Mouse (Mus musculus) frontal cortex, adult (tissue): ENCODE results near the gene Msto1.
"Not testable (repeated sequence)": the region's sequence is repeated elsewhere in the genome, so short reads cannot be mapped to it uniquely, and the experiment has no call there.

Experiments used
- ATAC-seq: cut with Nextera tagmentation; 2 replicates; pipeline ENCODE4 v1.9.2; 2017; ENCODE audit warnings: mild to moderate bottlenecking, moderate library complexity, mixed read lengths; ENCODE audit not compliant: low TSS enrichment

Gene Msto1

GRCm38 (mm10) chr3:88913511-88914383 lies at the start of gene Msto1:
TSS of gene Msto1 (minus strand) at chr3:88913999.
- peak; percentile 98 for ATAC-seq

- ATAC-seq, result not testable (repeated sequence)
Measured at GRCm38 (mm10) chr3:88963211-88963610, 49.4 kb upstream of the Msto1 start.

GRCm38 (mm10) chr3:88953736-88954135 lies 39.9 kb upstream of the Msto1 start:
- no peak for ATAC-seq

DNA sequence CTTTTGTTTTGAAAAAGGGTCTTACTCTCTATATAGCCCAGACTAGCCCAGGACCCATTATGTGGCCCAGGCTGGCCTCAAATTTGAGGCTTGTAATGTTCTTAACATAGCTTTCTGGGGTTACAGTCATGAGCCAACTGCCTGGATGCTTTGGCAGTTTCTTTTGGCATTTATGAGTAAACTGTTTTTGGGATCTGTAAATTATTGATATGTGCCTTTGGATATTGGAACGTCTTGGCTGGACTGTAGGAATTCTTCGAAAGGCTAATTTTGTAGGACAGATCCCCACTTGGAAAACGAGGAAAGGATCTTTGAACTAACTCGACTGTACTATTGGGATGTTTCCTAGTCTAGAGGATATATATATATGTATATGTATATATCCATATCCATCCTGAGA lies 39.4 kb upstream of the Msto1 start:
- ATAC-seq, result no peak

DNA sequence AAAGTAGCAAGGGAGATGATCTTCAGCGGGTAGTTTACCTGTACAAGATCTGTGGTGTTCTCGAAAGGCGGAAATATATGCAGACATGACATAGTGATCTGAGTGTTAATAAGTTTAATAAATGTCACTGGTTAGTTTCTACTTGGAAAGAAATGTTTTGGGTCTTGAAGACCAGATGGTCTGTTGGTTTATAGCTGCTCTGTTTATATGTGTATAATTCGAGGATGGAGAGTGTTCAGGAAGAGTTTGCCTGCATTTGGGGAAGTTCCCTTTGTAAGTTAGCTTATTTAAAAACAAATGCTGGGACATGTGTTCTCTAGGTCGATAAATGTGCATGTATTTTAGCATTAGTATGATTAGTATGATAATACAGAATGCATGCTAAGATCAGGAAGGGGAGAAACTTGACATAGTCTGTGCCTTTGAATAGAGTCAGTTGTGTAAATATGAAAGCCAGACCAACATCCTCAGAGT lies 37.6 kb upstream of the Msto1 start:
- no peak for ATAC-seq

DNA sequence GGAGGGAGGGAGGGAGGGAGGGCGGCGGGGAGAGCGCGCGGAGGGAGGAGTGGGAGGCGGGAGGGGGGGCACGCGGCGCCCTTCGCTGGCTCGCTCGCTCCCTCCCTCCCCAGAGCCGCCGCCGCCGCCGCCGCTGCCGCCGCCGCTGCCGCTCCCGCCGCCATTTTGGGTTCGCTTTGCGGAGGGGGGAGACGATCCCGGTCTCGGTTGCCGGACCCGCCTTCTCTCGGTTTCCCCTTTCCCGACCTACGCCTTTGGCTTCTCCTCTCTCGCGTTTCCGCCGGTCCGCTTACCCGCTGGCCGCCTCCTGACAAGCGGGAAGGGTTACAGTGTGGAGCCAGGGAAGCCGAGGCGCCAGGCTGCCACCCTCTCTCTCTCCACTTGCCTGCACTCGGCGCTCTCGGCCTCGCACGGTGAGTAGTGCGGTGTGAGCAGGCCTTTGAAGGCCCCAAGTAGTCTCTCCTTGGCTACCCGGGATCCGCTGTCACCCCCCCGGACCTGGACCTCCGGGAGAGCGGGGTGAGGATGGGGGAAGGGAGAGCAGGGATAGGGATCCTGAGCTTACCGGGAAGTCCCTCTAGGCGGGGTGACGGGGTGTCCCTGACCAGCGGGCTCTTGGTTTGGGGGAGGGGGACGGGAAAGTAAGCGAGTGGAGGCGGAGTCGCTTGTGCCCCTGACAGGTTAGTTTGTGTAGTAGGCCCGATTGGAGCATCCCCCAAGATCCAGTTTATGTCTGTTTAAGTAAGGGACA lies 37.0 kb upstream of the Msto1 start, which contains the start of the genes Ash1l and Dap3:
Gene Ash1l, plus strand, starts transcription at position 47 of the 751 bp plus-strand sequence.
Gene Dap3, minus strand, starts transcription at position 606 of the 751 bp plus-strand sequence.
- ATAC-seq, result peak; percentile 78

DNA sequence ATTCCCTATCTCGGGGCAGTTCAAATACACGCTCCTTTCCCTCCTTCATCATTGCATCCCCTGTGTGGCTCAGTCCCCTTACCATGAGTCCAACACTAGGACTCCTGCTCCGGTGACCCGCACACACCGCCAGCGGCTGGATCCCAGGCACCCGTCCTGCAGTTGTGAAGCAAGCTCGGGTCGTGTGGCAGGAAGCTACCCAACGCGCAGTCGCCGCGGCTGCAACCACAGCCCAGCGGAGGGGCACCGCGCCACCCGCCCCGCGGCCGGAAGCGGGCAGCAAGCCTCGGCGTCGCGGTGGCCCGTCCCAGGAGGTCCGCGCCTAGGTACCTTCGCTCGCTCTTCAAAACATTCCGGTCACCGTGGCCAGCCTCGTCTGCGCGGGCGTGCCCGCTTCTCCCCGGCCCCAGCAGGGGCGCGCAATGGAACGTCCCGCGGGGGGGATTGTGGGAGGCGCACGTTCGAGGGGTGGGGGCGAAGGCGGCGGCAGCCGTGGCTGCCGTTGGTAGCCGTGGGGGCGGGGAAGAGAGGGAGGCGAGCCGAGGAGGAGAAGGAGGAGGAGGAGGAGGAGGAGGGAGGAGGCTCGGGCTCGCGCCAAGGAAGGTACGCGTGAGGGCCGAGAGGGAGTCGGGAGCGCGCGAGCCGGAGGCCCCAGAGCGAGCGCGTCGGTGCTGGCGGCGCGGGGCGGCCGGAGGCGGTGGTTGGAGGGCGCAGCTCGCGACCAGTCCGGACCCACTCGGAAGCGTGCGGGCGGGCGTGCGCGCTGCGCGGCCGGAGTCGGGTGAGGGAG lies 36.2 kb upstream of the Msto1 start:
- peak; percentile 81 for ATAC-seq

DNA sequence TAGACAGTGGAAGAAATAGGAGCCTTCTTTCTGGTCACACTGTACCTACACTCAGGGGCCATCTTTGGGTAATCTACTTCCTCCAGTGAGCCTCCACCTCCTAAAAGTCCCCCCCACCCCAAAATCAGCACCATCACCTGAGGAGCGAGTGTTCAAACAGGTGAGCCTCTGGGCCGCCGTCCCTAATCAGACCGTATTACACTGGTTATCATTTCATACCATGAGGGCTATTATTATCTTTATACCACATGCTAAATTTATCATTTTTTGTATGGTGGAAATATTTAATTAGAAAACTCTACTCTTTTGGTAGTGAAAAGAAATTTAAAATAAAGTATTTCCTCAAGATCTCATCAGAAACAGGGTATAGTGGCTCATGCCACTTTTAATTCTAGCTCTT lies 30.3 kb upstream of the Msto1 start:
- ATAC-seq, result no peak

GRCm38 (mm10) chr3:88942316-88942880 lies 28.6 kb upstream of the Msto1 start:
- no peak for ATAC-seq

- ATAC-seq, result no peak
Measured at GRCm38 (mm10) chr3:88939749-88940148, 25.9 kb upstream of the Msto1 start.

GRCm38 (mm10) chr3:88939071-88939470 lies 25.3 kb upstream of the Msto1 start:
- no peak for ATAC-seq

DNA sequence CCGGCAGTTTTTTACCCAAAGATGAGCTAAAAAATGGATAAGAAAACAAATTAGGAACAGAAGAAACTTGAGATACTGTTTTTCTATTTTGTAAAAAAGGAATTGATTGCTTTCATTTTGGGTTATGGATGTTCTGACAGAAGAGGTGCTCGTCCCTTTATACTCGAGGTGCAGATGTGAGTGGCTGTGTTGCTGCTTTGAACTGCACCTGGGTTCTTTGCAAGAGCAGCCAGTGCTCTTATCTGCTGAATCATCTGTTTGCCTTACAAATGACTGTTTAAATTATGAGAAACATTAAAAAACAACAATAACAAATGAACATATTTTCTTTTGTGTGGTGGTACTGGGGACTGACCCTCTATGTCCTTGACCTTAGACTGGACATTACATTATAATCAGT lies 15.7 kb upstream of the Msto1 start:
- ATAC-seq, result no peak

- no peak for ATAC-seq
Measured at GRCm38 (mm10) chr3:88925651-88926050, 11.9 kb upstream of the Msto1 start.

DNA sequence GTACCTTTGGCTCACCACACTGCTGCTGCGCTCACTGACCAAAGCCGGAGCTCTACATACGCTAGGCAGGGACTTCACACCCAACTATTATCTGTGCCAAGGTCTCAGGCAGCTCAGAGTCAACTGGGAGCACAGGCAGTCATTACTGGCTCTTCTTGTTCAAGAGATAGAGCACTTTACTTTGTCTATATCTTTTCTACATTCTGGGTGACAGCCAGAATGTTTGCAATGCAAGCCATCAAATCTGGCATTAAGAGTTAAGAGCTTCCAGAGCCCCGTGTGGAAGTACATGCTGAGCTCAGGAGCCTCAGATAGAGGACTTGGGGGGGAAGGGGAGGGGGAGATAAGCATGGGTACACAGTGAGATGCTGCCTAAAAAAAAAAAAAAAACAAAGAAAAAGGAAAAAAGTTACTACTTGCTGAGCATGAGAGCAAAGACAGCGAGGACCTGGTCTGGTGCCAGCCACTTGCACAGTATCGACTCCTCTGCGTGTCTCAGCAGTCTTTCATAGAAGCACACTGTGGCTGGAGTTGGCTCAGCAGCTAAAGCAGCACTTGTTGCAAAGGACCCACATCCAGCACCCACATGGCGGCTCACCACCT lies 10.3 kb upstream of the Msto1 start:
- ATAC-seq, result no peak

- no peak for ATAC-seq
Measured at GRCm38 (mm10) chr3:88921411-88921810, 7.6 kb upstream of the Msto1 start.

GRCm38 (mm10) chr3:88918981-88919380 lies 5.2 kb upstream of the Msto1 start:
- ATAC-seq, result no peak

DNA sequence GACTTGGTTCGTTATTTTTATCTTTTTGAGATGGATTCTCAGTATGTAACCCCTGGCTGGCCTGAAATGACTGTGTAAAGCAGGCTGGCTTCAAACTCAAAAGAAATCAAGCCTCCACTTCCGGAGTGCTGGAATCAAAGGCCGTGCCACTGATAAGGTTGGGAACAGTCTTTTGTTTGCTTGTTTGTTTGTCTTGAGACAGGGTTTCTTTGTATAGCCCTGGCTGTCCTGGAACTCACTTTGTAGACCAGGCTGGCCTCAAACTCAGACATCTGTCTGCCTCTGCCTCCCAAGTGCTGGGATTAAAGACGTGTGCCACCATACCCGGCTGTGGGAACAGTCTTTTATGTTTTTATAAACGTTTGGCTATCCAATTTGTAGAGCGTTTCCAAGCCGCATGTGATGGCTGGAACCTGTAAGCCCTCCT lies 598 bp upstream of the Msto1 start:
- no peak; the same call in 1 of the 2 replicates for ATAC-seq

GRCm38 (mm10) chr3:88912585-88912984 lies 1.2 kb downstream of the Msto1 start:
- ATAC-seq, result no peak

DNA sequence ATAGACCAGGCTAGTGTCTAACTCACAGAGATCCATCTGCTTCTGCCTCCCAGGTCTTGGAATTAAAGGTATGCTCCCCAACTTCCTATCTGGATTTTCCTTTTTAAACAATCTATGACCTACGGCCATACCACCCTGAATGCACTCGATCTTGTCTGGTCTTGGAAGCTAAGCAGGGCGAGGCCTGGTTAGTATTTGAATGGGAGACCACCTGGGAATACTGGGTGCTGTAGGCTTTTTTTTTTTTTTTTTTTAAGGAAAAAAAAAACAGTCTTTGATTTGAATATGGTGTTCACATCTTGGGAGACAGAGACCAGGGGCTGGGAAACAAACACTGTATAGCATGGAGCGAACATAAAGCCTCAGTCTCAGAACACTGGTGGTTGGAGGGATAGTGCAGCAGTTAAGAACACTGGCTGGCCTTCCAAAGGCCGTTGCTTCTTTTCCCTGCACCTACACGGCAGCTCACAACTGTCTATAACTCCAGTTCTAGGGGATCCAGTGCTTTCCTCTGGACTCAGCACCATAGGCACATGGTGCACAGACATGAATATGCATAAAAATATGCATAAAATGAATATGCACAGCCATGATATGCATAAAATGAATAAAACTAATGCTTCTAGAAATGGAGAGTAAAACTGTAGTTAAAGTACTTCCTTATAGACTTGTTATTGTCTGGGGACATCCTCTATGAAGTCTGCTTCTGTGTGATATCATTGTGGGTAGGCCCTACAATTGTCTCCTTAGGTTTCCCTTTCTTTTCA lies 7.2 kb downstream of the Msto1 start:
- peak; percentile 53 for ATAC-seq

DNA sequence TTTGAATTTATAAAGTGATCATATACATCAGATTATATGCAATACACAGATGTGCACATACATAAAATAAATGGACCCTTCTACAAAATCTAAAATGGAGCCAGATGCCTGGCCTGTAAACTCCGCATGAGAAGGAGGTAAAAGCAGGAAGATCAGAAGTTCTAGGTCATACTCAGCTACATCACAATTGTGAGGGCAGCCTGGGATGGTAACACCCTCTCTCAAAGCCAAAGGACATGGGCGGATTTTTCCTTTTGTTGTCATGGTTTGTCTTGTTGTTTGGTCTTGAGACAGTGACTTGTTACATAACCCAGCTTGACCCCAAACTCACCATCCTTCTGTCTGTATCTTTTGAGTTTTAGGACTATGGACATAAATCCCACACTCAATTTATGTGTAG lies 8.1 kb downstream of the Msto1 start:
- no peak for ATAC-seq
